Mouse (Mus musculus): Measurements from ENCODE around the gene Rab11fip4.

Gene Rab11fip4

DNA sequence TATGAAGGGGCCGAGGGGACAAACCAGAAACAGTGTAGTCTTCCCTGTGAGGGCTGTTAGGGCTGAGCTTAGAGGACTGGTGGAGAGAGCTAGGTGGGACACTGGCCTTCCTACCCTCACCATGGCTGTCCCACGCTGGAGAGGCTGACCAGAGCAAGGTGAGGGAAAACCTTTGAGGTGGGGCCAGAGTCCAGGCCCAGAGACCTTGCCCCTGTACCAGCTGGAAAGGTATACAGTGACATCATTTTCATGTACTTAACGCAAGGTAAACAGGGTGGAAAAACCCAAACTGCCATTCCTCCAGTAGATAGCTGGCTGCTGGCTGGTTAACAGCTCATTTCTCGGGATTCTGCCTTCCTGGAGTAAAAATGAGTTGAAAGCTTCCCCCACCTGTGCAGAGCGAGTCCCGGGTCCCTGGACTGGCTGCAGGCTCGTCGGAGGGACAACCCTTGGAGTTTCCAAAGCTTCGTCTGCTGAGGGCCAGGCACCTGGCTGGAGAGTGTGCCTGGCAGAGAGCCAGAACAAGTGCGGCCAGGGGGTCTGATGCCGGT is 155.6 kb downstream of the Rab11fip4 start:
- peak in 1 of 2 experiments; percentile 67 for DNase-seq
